Mouse (Mus musculus): ENCODE results near the gene Arhgap4. TPM values are rescaled to one million over a fixed set of nuclear protein-coding genes. Genes with fewer than 3 reads are reported as not detected.

Gene Arhgap4
- polyA plus RNA-seq, 1 experiment from 2014 or later = 2.3 TPM

GRCm38 (mm10) chrX:73877014-73877413, 44.7 kb downstream of the Arhgap4 start:
- Histone ChIP-seq H3K36me3 (ENCODE audit: control insufficient read depth, insufficient read depth, low read length) (no peaks in the 10 kb centered on the region), H3K4me2 (ENCODE audit: low read depth, low read length) (no peak overlapping the region), H3K9ac (ENCODE audit: low read depth, low read length) (no peak overlapping the region), H3K27me3 (replicated peaks; ENCODE audit: control insufficient read depth, insufficient read depth, low read length) (peaks cover 14% of the 10 kb centered on the region), H3K27ac (replicated peaks; ENCODE audit: low read depth, low read length) (no peak overlapping the region), H3K9me3 (ENCODE audit: control insufficient read depth, low read length) (no peaks in the 10 kb centered on the region), H3K4me3 (ENCODE audit: low read depth, low read length) (no peak overlapping the region), H3K4me1 (ENCODE audit: control insufficient read depth, insufficient read depth, low read length) (no peaks in the 10 kb centered on the region)
- WGBS = 55% methylated on average over 1 of the region's 1 CpGs
- DNase-seq (ENCODE audit: low spot score) (no peak), ATAC-seq (ENCODE audit: low read depth) (no peak)

GRCm38 (mm10) chrX:73875881-73876280, 45.8 kb downstream of the Arhgap4 start:
- Histone ChIP-seq H3K4me3 (ENCODE audit: low read depth, low read length) (no peak overlapping the region), H3K9me3 (ENCODE audit: control insufficient read depth, low read length) (no peaks in the 10 kb centered on the region), H3K27me3 (replicated peaks; ENCODE audit: control insufficient read depth, insufficient read depth, low read length) (peaks cover 12% of the 10 kb centered on the region), H3K4me1 (ENCODE audit: control insufficient read depth, insufficient read depth, low read length) (no peaks in the 10 kb centered on the region), H3K36me3 (ENCODE audit: control insufficient read depth, insufficient read depth, low read length) (no peaks in the 10 kb centered on the region), H3K4me2 (ENCODE audit: low read depth, low read length) (no peak overlapping the region), H3K27ac (replicated peaks; ENCODE audit: low read depth, low read length) (no peak overlapping the region), H3K9ac (ENCODE audit: low read depth, low read length) (no peak overlapping the region)
- 0 out of 2 replicates have a peak, but pooled peaks have one; percentile 31 for ATAC-seq (ENCODE audit: low read depth)
- 44% methylated on average over 2 of the region's 2 CpGs for WGBS
- no peak for DNase-seq (ENCODE audit: low spot score)

DNA sequence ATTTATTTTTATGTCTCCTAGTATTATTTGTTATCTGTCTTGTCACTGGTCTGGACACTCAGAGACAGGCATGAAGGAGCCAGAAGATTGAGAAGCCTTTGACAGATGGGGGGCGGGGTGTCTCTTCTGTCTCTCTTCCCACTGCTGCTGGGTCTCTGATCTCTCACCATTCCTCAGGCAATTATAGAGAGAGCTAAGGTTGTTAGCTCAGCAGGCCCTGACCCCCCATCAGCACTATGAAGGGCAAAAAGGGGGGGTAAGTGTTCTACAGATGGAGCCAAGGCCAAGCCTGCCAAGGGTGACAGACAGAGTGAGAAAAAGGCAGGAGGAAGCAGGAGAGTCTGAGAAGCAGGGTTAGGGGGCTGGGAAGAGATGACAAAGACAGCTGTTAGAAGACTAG, 49.7 kb downstream of the Arhgap4 start:
- ATAC-seq (ENCODE audit: low read depth) = no peak
- Histone ChIP-seq H3K27ac (replicated peaks; ENCODE audit: low read depth, low read length) (no peak overlapping the region), H3K36me3 (ENCODE audit: control insufficient read depth, insufficient read depth, low read length) (no peaks in the 10 kb centered on the region), H3K4me3 (ENCODE audit: low read depth, low read length) (no peak overlapping the region), H3K4me2 (ENCODE audit: low read depth, low read length) (no peak overlapping the region), H3K27me3 (replicated peaks; ENCODE audit: control insufficient read depth, insufficient read depth, low read length) (no peaks in the 10 kb centered on the region), H3K9ac (ENCODE audit: low read depth, low read length) (no peak overlapping the region), H3K9me3 (ENCODE audit: control insufficient read depth, low read length) (no peaks in the 10 kb centered on the region), H3K4me1 (ENCODE audit: control insufficient read depth, insufficient read depth, low read length) (no peaks in the 10 kb centered on the region)
- no peak for DNase-seq (ENCODE audit: low spot score)
- 62% methylated on average over 1 of the region's 1 CpGs for WGBS

GRCm38 (mm10) chrX:73871474-73871873, 50.2 kb downstream of the Arhgap4 start:
- no peaks in the 10 kb centered on the region for H3K36me3 ChIP-seq (ENCODE audit: control insufficient read depth, insufficient read depth, low read length)

DNA sequence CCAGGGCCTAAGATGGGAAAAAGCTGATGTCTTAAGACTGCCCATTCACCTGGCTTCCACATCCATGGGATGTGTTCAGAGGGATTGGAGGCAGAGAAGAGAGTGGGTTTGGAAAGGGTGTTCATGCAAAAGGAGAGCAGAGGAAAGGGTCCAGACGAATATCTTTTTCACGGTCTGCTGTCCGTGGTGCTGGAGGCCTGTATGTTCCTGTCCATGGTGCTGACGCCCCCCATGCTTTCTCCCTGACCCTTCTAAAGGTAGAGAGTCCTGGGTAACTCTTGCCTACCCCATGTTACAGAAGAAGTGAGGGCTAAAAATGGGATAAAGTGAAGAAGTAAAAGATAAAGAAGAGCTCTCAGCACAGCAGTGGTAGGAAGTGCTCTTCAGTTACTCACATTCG, 52.3 kb downstream of the Arhgap4 start:
- H3K4me2 ChIP-seq (ENCODE audit: low read depth, low read length) = no peak overlapping the region
- no peak overlapping the region for H3K4me3 ChIP-seq (ENCODE audit: low read depth, low read length)
- no peaks in the 10 kb centered on the region for H3K36me3 ChIP-seq (ENCODE audit: control insufficient read depth, insufficient read depth, low read length)
- DNase-seq (ENCODE audit: low spot score) (peak; percentile 26), ATAC-seq (ENCODE audit: low read depth) (no peak)
- no peak overlapping the region for H3K9ac ChIP-seq (ENCODE audit: low read depth, low read length)
- no peak overlapping the region for H3K27ac ChIP-seq (replicated peaks; ENCODE audit: low read depth, low read length)
- no peaks in the 10 kb centered on the region for H3K4me1 ChIP-seq (ENCODE audit: control insufficient read depth, insufficient read depth, low read length)
- H3K9me3 ChIP-seq (ENCODE audit: control insufficient read depth, low read length) = no peaks in the 10 kb centered on the region
- H3K27me3 ChIP-seq (replicated peaks; ENCODE audit: control insufficient read depth, insufficient read depth, low read length) = no peaks in the 10 kb centered on the region
- 13% methylated on average over 5 of the region's 5 CpGs for WGBS

More at GRCm38 (mm10) chrX:73871474-73871873, 50.2 kb downstream of the Arhgap4 start:
- H3K9me3 ChIP-seq (ENCODE audit: control insufficient read depth, low read length) = no peaks in the 10 kb centered on the region
- no peak for ATAC-seq (ENCODE audit: low read depth)
- H3K4me3 ChIP-seq (ENCODE audit: low read depth, low read length) = no peak overlapping the region
- no peaks in the 10 kb centered on the region for H3K27me3 ChIP-seq (replicated peaks; ENCODE audit: control insufficient read depth, insufficient read depth, low read length)
- H3K9ac ChIP-seq (ENCODE audit: low read depth, low read length) = no peak overlapping the region
- no peaks in the 10 kb centered on the region for H3K4me1 ChIP-seq (ENCODE audit: control insufficient read depth, insufficient read depth, low read length)
- H3K27ac ChIP-seq (replicated peaks; ENCODE audit: low read depth, low read length) = no peak overlapping the region
- no peak overlapping the region for H3K4me2 ChIP-seq (ENCODE audit: low read depth, low read length)
- DNase-seq (ENCODE audit: low spot score) = no peak

DNA sequence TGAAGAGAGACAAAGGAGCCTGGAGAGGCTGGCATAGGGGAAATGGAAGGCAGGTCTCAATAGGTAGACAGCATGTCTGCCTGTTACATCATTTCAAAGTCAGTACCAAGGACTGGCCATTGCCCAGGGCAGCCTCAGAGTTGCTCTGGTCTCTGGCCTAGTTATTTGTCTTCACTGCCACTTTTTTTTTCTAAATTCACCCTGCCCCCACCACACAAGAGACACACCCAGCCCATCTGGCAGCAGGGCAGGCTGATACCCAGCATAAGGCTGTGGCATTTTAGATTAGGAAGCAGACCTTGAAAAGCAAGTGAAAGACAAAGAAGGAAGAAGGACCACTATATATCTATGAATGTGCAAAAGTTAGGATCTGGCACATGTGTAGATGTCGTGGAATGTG, 53.8 kb downstream of the Arhgap4 start:
- no peaks in the 10 kb centered on the region for H3K9me3 ChIP-seq (ENCODE audit: control insufficient read depth, low read length)
- DNase-seq (ENCODE audit: low spot score) (no peak), ATAC-seq (ENCODE audit: low read depth) (no peak)
- H3K27me3 ChIP-seq (replicated peaks; ENCODE audit: control insufficient read depth, insufficient read depth, low read length) = no peaks in the 10 kb centered on the region
- 83% methylated on average over 1 of the region's 1 CpGs for WGBS
- no peak overlapping the region for H3K4me2 ChIP-seq (ENCODE audit: low read depth, low read length)
- H3K9ac ChIP-seq (ENCODE audit: low read depth, low read length) = no peak overlapping the region
- no peak overlapping the region for H3K4me3 ChIP-seq (ENCODE audit: low read depth, low read length)
- no peaks in the 10 kb centered on the region for H3K36me3 ChIP-seq (ENCODE audit: control insufficient read depth, insufficient read depth, low read length)
- no peak overlapping the region for H3K27ac ChIP-seq (replicated peaks; ENCODE audit: low read depth, low read length)
- H3K4me1 ChIP-seq (ENCODE audit: control insufficient read depth, insufficient read depth, low read length) = no peaks in the 10 kb centered on the region

DNA sequence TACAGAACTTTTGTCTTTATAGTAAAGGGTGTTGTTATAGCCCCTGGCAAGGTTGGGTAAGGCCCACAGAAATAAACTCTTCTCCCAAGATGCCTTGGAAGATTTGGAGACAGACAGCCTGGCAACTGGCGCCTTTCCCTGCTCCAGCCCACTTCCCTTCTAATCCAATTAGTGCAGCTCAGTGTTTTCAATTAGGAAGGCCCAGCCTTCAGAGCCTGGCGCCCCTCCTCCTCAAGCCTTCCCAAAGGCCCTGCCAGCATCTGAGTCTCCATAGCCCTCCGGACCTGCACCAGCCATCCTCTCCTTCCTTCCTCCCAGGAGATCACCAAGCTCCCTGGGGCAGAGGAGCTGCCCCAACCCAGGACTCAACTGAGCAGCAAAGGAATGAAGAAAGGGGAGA, 54.4 kb downstream of the Arhgap4 start:
- Histone ChIP-seq H3K27me3 (replicated peaks; ENCODE audit: control insufficient read depth, insufficient read depth, low read length) (no peaks in the 10 kb centered on the region), H3K9me3 (ENCODE audit: control insufficient read depth, low read length) (no peaks in the 10 kb centered on the region), H3K9ac (ENCODE audit: low read depth, low read length) (no peak overlapping the region), H3K27ac (replicated peaks; ENCODE audit: low read depth, low read length) (no peak overlapping the region), H3K4me3 (ENCODE audit: low read depth, low read length) (no peak overlapping the region), H3K36me3 (ENCODE audit: control insufficient read depth, insufficient read depth, low read length) (no peaks in the 10 kb centered on the region), H3K4me2 (ENCODE audit: low read depth, low read length) (no peak overlapping the region), H3K4me1 (ENCODE audit: control insufficient read depth, insufficient read depth, low read length) (no peaks in the 10 kb centered on the region)
- ATAC-seq (ENCODE audit: low read depth) = peak; percentile 41; the same call in 1 of the 2 replicates
- 12% methylated on average over 2 of the region's 3 CpGs for WGBS
- DNase-seq (ENCODE audit: low spot score) = peak; percentile 13

DNA sequence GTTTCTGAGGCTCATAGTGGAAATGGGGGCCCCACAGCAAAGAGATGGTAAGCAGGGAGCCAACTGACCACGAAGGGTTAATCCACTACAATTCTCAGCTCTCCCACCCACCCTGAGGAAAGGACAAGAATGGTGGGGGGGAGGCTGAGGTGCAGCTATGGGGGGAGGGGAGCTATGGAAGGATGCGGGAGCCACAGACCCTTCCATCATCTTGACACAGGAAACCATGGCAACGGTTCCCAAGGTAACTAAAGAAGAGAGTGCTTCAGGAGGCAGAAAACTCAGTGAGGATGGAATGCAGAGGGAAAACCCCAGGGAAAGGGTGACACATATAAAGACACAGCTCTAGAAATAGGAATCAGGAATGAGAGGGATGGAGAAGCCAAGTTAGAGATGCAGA, 57.0 kb downstream of the Arhgap4 start:
- Histone ChIP-seq H3K36me3 (ENCODE audit: control insufficient read depth, insufficient read depth, low read length) (no peaks in the 10 kb centered on the region), H3K27me3 (replicated peaks; ENCODE audit: control insufficient read depth, insufficient read depth, low read length) (no peaks in the 10 kb centered on the region), H3K9me3 (ENCODE audit: control insufficient read depth, low read length) (no peaks in the 10 kb centered on the region), H3K4me2 (ENCODE audit: low read depth, low read length) (no peak overlapping the region), H3K4me1 (ENCODE audit: control insufficient read depth, insufficient read depth, low read length) (no peaks in the 10 kb centered on the region), H3K9ac (ENCODE audit: low read depth, low read length) (no peak overlapping the region), H3K27ac (replicated peaks; ENCODE audit: low read depth, low read length) (no peak overlapping the region), H3K4me3 (ENCODE audit: low read depth, low read length) (no peak overlapping the region)
- DNase-seq (ENCODE audit: low spot score) (no peak), ATAC-seq (ENCODE audit: low read depth) (no peak)
- 44% methylated on average over 3 of the region's 3 CpGs for WGBS

DNA sequence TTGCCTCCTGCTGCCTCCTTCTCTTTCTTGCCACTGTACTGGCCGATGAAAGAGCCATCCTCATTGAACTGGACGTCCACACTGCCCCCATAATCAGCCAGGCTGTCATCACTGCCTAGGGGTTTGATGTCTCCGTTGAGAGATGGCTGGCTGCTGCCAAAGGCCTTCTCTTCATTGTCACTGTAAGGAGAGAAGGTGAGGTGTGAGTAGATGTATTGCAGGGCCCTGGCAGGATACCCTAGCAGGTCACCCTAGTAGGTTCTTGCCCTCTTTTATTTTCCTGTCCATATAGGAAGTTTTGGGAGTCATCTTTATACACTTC, 66.6 kb downstream of the Arhgap4 start:
- Histone ChIP-seq H3K27me3 (replicated peaks; ENCODE audit: control insufficient read depth, insufficient read depth, low read length) (no peaks in the 10 kb centered on the region), H3K4me3 (ENCODE audit: low read depth, low read length) (no peak overlapping the region), H3K4me2 (ENCODE audit: low read depth, low read length) (no peak overlapping the region), H3K9me3 (ENCODE audit: control insufficient read depth, low read length) (no peaks in the 10 kb centered on the region), H3K4me1 (ENCODE audit: control insufficient read depth, insufficient read depth, low read length) (no peaks in the 10 kb centered on the region), H3K27ac (replicated peaks; ENCODE audit: low read depth, low read length) (no peak overlapping the region), H3K9ac (ENCODE audit: low read depth, low read length) (no peak overlapping the region), H3K36me3 (ENCODE audit: control insufficient read depth, insufficient read depth, low read length) (no peaks in the 10 kb centered on the region)
- ATAC-seq (ENCODE audit: low read depth) (no peak), DNase-seq (ENCODE audit: low spot score) (no peak)
- 56% methylated on average over 3 of the region's 3 CpGs for WGBS
